Mouse (Mus musculus) myocyte (in vitro differentiated cells): ENCODE data around the gene Hist1h4i. TPM values are rescaled to one million over a fixed set of nuclear protein-coding genes. Genes with fewer than 3 reads are reported as not detected.

Experiments used
- H3K27me3 ChIP-seq: one replicate; pipeline ENCODE4 v1.6.1; 2011; ENCODE audit not compliant: control insufficient read depth, insufficient read depth, insufficient read length
- H3K36me3 ChIP-seq: one replicate; pipeline ENCODE4 v1.6.1; 2011; ENCODE audit not compliant: control insufficient read depth, insufficient read depth
- H3K4me2 ChIP-seq: one replicate; pipeline ENCODE4 v1.6.1; 2011; ENCODE audit warnings: low read depth, control low read depth
- H3K4me3 ChIP-seq: one replicate; pipeline ENCODE4 v1.5.1; 2011; ENCODE audit warnings: mild to moderate bottlenecking, control low read depth, moderate library complexity
- H3K79me2 ChIP-seq: one replicate; pipeline ENCODE4 v1.6.1; 2011; ENCODE audit not compliant: control insufficient read depth, insufficient read depth
- H3ac ChIP-seq: one replicate; pipeline ENCODE4 v1.6.1; 2011; ENCODE audit not compliant: control insufficient read depth, insufficient read length
- CEBPB ChIP-seq: IDR thresholded peaks from 2 replicates; pipeline ENCODE4 v1.6.1; 2011; ENCODE audit warnings: mild to moderate bottlenecking, moderate library complexity; ENCODE audit not compliant: poor library complexity, insufficient read depth, severe bottlenecking
- E2F4 ChIP-seq: IDR thresholded peaks from one replicate; pipeline ENCODE4 v1.6.1; 2011; ENCODE audit warnings: mild to moderate bottlenecking, control low read depth, moderate library complexity; ENCODE audit not compliant: insufficient read depth
- MAX ChIP-seq: IDR thresholded peaks from one replicate; pipeline ENCODE4 v1.6.1; 2011; ENCODE audit warnings: low read depth, mild to moderate bottlenecking, control low read depth
- MYOD1 ChIP-seq, 3 experiments: IDR thresholded peaks; one replicate each; pipeline ENCODE4 v1.6.1; 2011; ENCODE audit warnings: control low read depth in 2 of 3, low read depth in 2 of 3, mild to moderate bottlenecking in 2 of 3, moderate library complexity in 1 of 3; ENCODE audit not compliant: insufficient read length in 2 of 3, control insufficient read depth in 1 of 3
- MYOG ChIP-seq, 3 experiments: IDR thresholded peaks; one replicate each; pipeline ENCODE4 v1.6.1; 2011; ENCODE audit warnings: control low read depth in 2 of 3, low read depth in 2 of 3, mild to moderate bottlenecking in 2 of 3; ENCODE audit not compliant: insufficient read length in 2 of 3, control insufficient read depth in 1 of 3, insufficient read depth in 1 of 3
- POLR2A ChIP-seq: IDR thresholded peaks from one replicate; pipeline ENCODE4 v1.6.1; 2011; ENCODE audit warnings: low read depth, mild to moderate bottlenecking, control low read depth, moderate library complexity; ENCODE audit not compliant: insufficient read length
- POLR2AphosphoS2 ChIP-seq: IDR thresholded peaks from one replicate; pipeline ENCODE4 v1.6.1; 2011; ENCODE audit warnings: low read depth, control low read depth; ENCODE audit not compliant: insufficient read length
- REST ChIP-seq: IDR thresholded peaks from one replicate; pipeline ENCODE4 v1.6.1; 2011; ENCODE audit warnings: mild to moderate bottlenecking, control low read depth, moderate library complexity; ENCODE audit not compliant: insufficient read depth, insufficient read length
- SRF ChIP-seq: IDR thresholded peaks from one replicate; pipeline ENCODE4 v1.6.1; 2011; ENCODE audit warnings: low read depth; ENCODE audit not compliant: control insufficient read depth, insufficient read length
- TCF12 ChIP-seq: IDR thresholded peaks from one replicate; pipeline ENCODE4 v1.6.1; 2011; ENCODE audit warnings: mild to moderate bottlenecking, control low read depth; ENCODE audit not compliant: poor library complexity, insufficient read depth, severe bottlenecking
- TCF3 ChIP-seq: IDR thresholded peaks from one replicate; pipeline ENCODE4 v1.6.1; 2011; ENCODE audit warnings: low read depth, control low read depth; ENCODE audit not compliant: insufficient read length
- USF1 ChIP-seq: IDR thresholded peaks from one replicate; pipeline ENCODE4 v1.6.1; 2011; ENCODE audit warnings: low read depth, mild to moderate bottlenecking, control low read depth, moderate library complexity
- polyA plus RNA-seq: library from polyadenylated mRNA; unstranded; fragments of >200 nt; fragmentation: generic; extraction: Trizol; gene quantifications from one replicate; pipeline ENCODE4 v1.2.1, GENCODE M21; 2012; ENCODE audit warnings: missing spikeins

Gene Hist1h4i
- polyA plus RNA-seq, 1 experiment, result 31.0 TPM

- Histone ChIP-seq H3K27me3 (no peaks in the 10 kb centered on the region), H3K4me3 (peak overlapping the region; percentile 30), H3K36me3 (no peaks in the 10 kb centered on the region), H3K4me2 (peak overlapping the region; percentile 67), H3ac (peak overlapping the region; percentile 2), H3K79me2 (no peaks in the 10 kb centered on the region)
- TF ChIP-seq POLR2AphosphoS2, result no peak
- no peak for TF ChIP-seq E2F4
- TF ChIP-seq REST, result no peak
- no peak for TF ChIP-seq SRF
- no peak for TF ChIP-seq MYOD1 (IDR thresholded peaks at IDR 0.05; ENCODE audit: control insufficient read depth in 1 of 3, insufficient read length in 2 of 3, low read depth in 2 of 3)
- TF ChIP-seq TCF12, result no peak
- TF ChIP-seq TCF3, result no peak
- TF ChIP-seq MAX, result peak; percentile 79
- peak; percentile 58 for TF ChIP-seq USF1
- TF ChIP-seq MYOG (IDR thresholded peaks at IDR 0.05; ENCODE audit: control insufficient read depth in 1 of 3, insufficient read depth in 1 of 3, insufficient read length in 2 of 3, low read depth in 2 of 3), result peak in 1 of 3 experiments; percentile 18
- no peak for TF ChIP-seq CEBPB
- no peak for TF ChIP-seq POLR2A
Observed at GRCm38 (mm10) chr13:22050591-22051522, 9.7 kb upstream of the Hist1h4i start.

GRCm38 (mm10) chr13:22049737-22050440, 8.7 kb upstream of the Hist1h4i start:
- peak in 1 of 3 experiments; percentile 14 for TF ChIP-seq MYOG (IDR thresholded peaks at IDR 0.05; ENCODE audit: control insufficient read depth in 1 of 3, insufficient read depth in 1 of 3, insufficient read length in 2 of 3, low read depth in 2 of 3)
- peak; percentile 65; the same call in 1 of the 2 replicates for TF ChIP-seq CEBPB
- TF ChIP-seq REST, result no peak
- TF ChIP-seq USF1, result no peak
- H3K27me3 ChIP-seq, result no peaks in the 10 kb centered on the region

GRCm38 (mm10) chr13:22049041-22049440, 7.9 kb upstream of the Hist1h4i start:
- Histone ChIP-seq H3K4me2 (no peak overlapping the region), H3K36me3 (no peaks in the 10 kb centered on the region), H3K27me3 (no peaks in the 10 kb centered on the region), H3K79me2 (no peaks in the 10 kb centered on the region), H3ac (no peak overlapping the region), H3K4me3 (peak overlapping the region; percentile 30)
- no peak for TF ChIP-seq CEBPB

More at GRCm38 (mm10) chr13:22049737-22050440, 8.7 kb upstream of the Hist1h4i start:
- H3ac ChIP-seq, result no peak overlapping the region
- no peaks in the 10 kb centered on the region for H3K79me2 ChIP-seq
- no peaks in the 10 kb centered on the region for H3K36me3 ChIP-seq
- H3K4me3 ChIP-seq, result peak overlapping the region; percentile 30
- H3K4me2 ChIP-seq, result peak overlapping the region; percentile 67

- Histone ChIP-seq H3K27me3 (no peaks in the 10 kb centered on the region), H3ac (no peak overlapping the region), H3K36me3 (no peaks in the 10 kb centered on the region), H3K79me2 (no peaks in the 10 kb centered on the region), H3K4me3 (no peak overlapping the region), H3K4me2 (no peak overlapping the region)
- TF ChIP-seq USF1 (no peak), MAX (no peak), REST (no peak), MYOD1 (IDR thresholded peaks at IDR 0.05; ENCODE audit: control insufficient read depth in 1 of 3, insufficient read length in 2 of 3, low read depth in 2 of 3) (no peak), TCF3 (no peak), SRF (no peak), POLR2AphosphoS2 (no peak), MYOG (IDR thresholded peaks at IDR 0.05; ENCODE audit: control insufficient read depth in 1 of 3, insufficient read depth in 1 of 3, insufficient read length in 2 of 3, low read depth in 2 of 3) (no peak), E2F4 (no peak), TCF12 (no peak), POLR2A (no peak), CEBPB (no peak)
Observed at GRCm38 (mm10) chr13:22045311-22045710, 4.1 kb upstream of the Hist1h4i start.
